Mouse (Mus musculus): ENCODE data around the gene C8a.

C8a gene

DNA sequence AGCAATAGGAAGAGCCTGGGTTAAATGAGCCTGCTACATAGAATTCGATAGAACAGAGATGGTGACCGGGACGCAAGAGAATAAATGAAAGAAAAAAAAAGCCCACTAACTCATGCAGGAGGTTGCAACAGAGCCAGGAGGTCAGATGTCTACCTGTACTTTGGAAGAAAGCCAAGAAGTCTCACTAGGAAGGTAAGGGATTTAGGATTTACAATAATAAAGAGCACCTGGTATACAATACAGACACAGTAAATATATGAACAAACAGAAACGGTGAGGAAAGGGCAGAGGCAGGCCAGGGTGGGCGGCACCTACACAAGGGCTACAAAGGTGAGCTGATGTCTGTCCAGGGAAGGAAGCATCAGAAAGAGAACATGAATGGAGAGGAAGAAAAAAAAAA is 34.0 kb downstream of the C8a start:
- no peak for DNase-seq (ENCODE audit: low spot score in 2 of 2)

DNA sequence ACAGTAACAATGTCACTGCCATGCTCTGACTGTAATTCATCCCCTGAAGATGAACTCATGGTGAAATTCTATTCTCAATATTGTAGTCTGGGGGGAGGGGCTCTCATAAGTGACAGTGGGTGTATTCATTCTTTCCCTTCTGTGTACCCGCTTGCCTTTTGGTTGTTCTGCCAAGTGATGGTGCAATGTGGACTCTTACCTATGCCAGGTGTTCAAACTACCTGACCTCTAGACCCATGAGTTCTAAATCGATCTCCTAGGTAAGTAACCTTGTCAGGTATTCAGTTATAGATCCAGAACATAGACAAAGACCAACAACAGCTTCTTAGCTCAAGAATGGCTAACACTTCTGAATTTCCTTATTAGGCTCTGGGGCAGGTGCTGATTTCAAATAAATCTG is 37.9 kb downstream of the C8a start:
- DNase-seq (ENCODE audit: low spot score in 2 of 2) = no peak

DNA sequence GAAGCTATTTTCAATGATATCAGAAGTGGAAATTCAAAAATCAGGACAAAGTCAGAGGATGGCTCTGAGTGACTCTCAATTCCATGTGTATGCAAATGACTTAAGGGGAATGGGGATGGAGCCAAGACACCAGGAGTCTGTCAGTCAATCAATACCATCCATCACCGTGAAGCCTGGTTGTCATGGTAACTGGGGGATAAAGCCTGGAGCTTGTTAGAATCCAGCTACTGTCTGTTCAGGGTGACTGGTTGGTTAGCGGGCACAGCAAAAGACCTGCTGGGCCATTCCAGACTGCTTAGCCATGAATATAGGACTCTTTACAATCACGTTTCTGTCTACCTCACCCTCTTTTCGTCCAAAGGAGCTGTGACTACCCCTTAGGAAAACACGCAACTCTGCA is 41.1 kb downstream of the C8a start:
- no peak for DNase-seq (ENCODE audit: low spot score in 2 of 2)

- no peak for DNase-seq (ENCODE audit: low spot score in 2 of 2)
Measured at GRCm38 (mm10) chr4:104828939-104829338, 47.3 kb downstream of the C8a start.

DNA sequence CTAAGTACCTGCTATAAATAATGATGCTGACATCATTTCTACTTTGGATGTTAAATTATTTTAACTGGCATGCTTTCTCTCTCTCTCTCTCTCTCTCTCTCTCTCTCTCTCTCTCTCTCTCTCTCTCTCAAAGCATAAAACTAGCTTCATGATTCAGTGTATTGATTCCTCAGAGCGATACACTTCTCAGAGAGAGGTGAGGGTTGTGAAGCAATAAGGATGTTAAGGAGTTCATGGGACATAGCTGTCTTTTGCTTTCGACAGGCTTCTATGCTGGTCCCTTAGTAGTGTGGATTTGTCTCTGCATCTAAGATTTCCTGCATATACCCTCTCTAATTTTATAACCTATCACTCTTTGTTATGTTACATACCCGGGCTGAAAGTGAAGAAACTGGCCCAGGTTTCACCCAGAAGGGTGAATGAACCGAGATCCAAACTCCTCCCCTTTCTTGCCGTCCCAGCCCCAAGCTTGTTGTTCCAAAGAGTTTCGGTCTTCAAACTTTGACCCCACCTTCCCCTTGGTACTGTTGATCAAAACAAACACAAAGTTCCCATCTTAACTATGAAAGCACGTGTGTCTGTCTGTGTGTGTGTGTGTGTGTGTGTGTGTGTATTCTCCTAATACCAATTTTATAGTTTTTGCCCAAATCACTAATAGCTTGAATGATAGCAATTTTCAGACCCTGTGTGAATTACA is 51.7 kb downstream of the C8a start:
- DNase-seq (ENCODE audit: low spot score in 2 of 2) = no peak

GRCm38 (mm10) chr4:104823597-104824101 is 52.5 kb downstream of the C8a start:
- DNase-seq (ENCODE audit: low spot score in 2 of 2) = no peak

- DNase-seq (ENCODE audit: low spot score in 2 of 2) = no peak
Measured at GRCm38 (mm10) chr4:104819891-104820290, 56.3 kb downstream of the C8a start.

GRCm38 (mm10) chr4:104818986-104819385 is 57.2 kb downstream of the C8a start:
- no peak for DNase-seq (ENCODE audit: low spot score in 2 of 2)

GRCm38 (mm10) chr4:104817509-104817908 is 58.7 kb downstream of the C8a start:
- no peak for DNase-seq (ENCODE audit: low spot score in 2 of 2)

DNA sequence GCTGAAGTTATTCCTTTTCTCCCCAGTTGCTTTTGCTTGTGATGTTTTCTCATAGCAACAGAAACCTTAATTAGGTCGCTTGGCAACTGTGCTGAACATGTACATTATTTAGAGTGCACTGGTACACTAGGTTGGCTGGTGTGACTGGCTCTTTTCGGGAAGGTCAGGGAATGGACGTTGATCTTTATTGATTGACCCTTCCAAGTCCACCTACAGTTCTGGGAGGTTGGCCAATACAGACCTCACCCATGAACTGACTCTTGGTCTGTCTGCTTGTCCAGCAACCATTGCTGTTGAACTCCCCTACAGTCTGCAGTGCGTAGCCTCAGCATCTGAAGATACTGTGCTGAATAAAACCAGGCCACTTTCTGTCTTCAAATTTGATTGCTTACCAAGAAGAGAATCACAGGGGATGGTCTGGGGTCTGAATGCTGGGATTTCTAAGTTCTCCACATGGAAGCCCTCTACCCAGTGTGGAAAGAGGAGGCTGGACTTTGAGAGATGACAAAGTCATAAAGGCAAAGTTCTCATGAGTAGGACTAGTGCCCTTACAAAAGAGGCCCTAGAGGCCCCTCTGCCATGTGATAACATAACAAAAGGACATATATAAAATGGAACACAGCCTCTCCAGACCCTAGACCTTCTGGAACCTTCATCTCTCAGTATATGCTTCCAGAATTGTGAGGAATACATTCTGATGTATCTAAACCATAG is 59.5 kb downstream of the C8a start:
- DNase-seq (ENCODE audit: low spot score in 2 of 2) = no peak

DNA sequence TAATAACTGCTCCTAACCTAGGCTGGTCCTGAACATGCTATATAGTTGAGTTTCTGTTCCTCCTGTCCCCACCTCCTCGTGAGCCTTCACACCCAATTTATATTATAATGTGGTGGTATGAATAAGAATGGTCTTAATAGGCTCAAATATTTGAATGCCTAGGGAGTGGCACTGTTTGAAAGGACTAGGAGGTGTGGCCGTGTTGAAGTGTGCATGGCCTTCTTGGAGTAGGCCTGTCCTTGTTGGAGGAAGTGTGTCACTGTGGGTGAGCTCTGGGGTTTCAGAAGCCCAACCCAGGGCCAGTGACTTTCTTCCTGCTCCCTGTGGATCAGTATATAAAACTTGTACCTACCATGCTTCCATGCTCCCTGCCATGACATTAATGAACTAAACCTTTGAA is 62.6 kb downstream of the C8a start:
- DNase-seq (ENCODE audit: low spot score in 2 of 2) = no peak

GRCm38 (mm10) chr4:104810710-104811286 is 65.4 kb downstream of the C8a start:
- DNase-seq (ENCODE audit: low spot score in 2 of 2) = no peak

GRCm38 (mm10) chr4:104805414-104806257 is 70.6 kb downstream of the C8a start:
- DNase-seq (ENCODE audit: low spot score in 2 of 2) = no peak

DNA sequence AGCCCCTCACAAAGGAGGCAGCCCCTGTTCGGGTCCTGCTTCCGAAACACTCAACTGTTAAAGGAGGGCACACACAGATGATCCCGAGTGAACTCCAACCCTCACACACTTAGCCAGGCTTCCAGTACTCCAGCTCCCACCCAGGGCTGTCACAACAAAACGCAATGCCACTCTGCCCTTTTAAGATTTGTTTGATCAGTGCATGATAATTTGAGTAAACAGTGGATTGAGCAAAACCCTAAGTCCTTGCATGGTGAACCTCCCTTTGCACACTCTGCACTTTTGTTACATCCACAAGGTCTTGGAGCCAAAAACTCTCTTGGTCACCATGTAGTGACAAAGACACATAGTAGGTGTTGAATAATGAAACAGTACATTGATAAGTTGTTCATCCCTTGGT is 72.1 kb downstream of the C8a start:
- DNase-seq (ENCODE audit: low spot score in 2 of 2) = peak in 1 of 2 experiments; percentile 1

DNA sequence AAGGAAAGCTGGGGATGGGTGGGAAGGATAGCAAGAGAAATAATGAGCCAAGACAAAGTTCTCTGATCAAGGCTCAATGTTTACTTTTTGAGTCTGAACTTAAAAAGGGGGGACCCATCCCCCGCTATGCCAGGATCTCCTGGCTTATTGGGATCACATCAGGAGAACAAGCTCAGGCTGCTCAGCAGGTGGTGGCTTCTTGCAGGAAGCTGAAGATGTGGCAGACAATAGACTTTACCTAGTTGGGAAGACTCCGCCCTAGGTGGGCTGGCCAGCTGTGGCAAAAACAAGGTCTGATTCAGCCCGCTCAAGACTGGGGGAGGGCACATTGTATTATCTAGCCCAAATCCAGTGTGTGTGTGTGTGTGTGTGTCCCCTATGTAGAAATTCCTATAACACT is 74.6 kb downstream of the C8a start:
- no peak for DNase-seq (ENCODE audit: low spot score in 2 of 2)

- DNase-seq (ENCODE audit: low spot score in 2 of 2) = no peak
Measured at GRCm38 (mm10) chr4:104798951-104799350, 77.2 kb downstream of the C8a start.

DNA sequence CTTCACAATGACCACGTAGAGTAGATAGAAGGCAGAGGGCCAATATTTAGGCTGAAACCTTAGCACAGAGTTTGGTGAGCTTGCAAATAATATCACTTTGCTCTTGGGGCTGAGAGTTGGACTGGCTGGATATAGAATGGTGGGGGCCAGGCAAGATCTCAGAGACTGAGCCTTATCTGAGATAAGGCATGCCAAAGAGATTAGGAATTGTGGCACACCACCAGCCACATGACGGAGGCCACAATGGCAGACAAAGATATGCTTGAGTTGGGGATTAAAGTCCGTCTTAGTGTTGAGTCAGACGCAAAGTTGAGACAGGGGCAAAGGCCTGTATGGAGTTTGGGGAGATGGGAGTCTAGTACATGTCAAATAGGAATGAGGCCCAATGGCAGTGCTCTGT is 84.1 kb downstream of the C8a start:
- DNase-seq (ENCODE audit: low spot score in 2 of 2) = no peak

GRCm38 (mm10) chr4:104782346-104782745 is 93.9 kb downstream of the C8a start:
- DNase-seq (ENCODE audit: low spot score in 2 of 2) = no peak

GRCm38 (mm10) chr4:104781441-104781840 is 94.8 kb downstream of the C8a start:
- no peak for DNase-seq (ENCODE audit: low spot score in 2 of 2)

DNA sequence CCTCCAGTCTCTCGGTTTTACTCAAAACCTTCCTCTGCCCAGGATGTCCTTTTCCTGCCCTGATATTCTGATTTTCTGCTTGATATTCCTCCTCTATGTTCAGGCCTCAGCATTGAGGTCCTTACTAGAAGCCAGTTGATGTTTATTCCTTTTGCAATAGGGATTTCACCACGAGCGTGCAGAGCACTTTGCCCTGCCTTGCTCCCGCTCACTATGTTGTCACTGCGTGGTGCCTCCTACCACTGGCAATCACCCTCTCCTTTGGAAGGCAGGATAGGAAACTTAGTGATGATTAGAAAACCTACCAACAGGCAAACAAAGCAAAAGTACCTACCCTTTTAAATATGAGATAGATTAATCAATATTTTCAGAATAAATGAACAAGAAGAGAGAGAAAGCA is 96.7 kb downstream of the C8a start:
- no peak for DNase-seq (ENCODE audit: low spot score in 2 of 2)

GRCm38 (mm10) chr4:104775601-104776000 is 100.6 kb downstream of the C8a start:
- no peak for DNase-seq (ENCODE audit: low spot score in 2 of 2)

GRCm38 (mm10) chr4:104770331-104770730 is 105.9 kb downstream of the C8a start:
- DNase-seq (ENCODE audit: low spot score in 2 of 2) = no peak
